Mouse (Mus musculus): Measurements from ENCODE around the gene Fndc4. TPM values are rescaled to one million over a fixed set of nuclear protein-coding genes. Genes with fewer than 3 reads are reported as not detected.

Gene Fndc4
- polyA plus RNA-seq, 1 experiment from 2014 or later = 22.8 TPM

- Histone ChIP-seq H3K4me3 (ENCODE audit: control insufficient read depth in 1 of 2, insufficient read depth in 1 of 2, low read depth in 1 of 2, low read length in 2 of 2) (no peak overlapping the region), H3K4me1 (ENCODE audit: control insufficient read depth in 2 of 2, insufficient read depth in 2 of 2, low read length in 2 of 2) (peaks cover 8 to 12% of the 10 kb centered on the region in 2 experiments), H3K27ac (replicated peaks in 1 of 2; ENCODE audit: control insufficient read depth in 1 of 2, insufficient read depth in 1 of 2, low read depth in 2 of 2, low read length in 2 of 2) (no peak overlapping the region), H3K4me2 (ENCODE audit: low read length) (no peak overlapping the region), H3K9me3 (ENCODE audit: control insufficient read depth, low read length) (no peaks in the 10 kb centered on the region), H3K27me3 (ENCODE audit: control insufficient read depth, insufficient read depth, low read length) (no peaks in the 10 kb centered on the region), H3K9ac (ENCODE audit: low read length) (no peak overlapping the region), H3K36me3 (ENCODE audit: control insufficient read depth, insufficient read depth, low read length) (peaks cover 80% of the 10 kb centered on the region)
- 82% methylated on average over 11 of the region's 11 CpGs for WGBS
- ATAC-seq (ENCODE audit: insufficient number of reproducible peaks, insufficient read depth, low FRiP score, low read depth) = no peak
Observed at GRCm38 (mm10) chr5:31257616-31258015, 38.3 kb downstream of the Fndc4 start.

GRCm38 (mm10) chr5:31255971-31256370, 39.9 kb downstream of the Fndc4 start:
- no peak for ATAC-seq (ENCODE audit: insufficient number of reproducible peaks, insufficient read depth, low FRiP score, low read depth)
- H3K4me1 ChIP-seq (ENCODE audit: control insufficient read depth in 2 of 2, insufficient read depth in 2 of 2, low read length in 2 of 2) = peaks cover 8 to 20% of the 10 kb centered on the region in 2 experiments
- no peak overlapping the region for H3K4me3 ChIP-seq (ENCODE audit: control insufficient read depth in 1 of 2, insufficient read depth in 1 of 2, low read depth in 1 of 2, low read length in 2 of 2)
- no peak overlapping the region for H3K4me2 ChIP-seq (ENCODE audit: low read length)
- H3K9me3 ChIP-seq (ENCODE audit: control insufficient read depth, low read length) = no peaks in the 10 kb centered on the region
- peaks cover 80% of the 10 kb centered on the region for H3K36me3 ChIP-seq (ENCODE audit: control insufficient read depth, insufficient read depth, low read length)
- no peak overlapping the region for H3K9ac ChIP-seq (ENCODE audit: low read length)
- no peak overlapping the region for H3K27ac ChIP-seq (replicated peaks in 1 of 2; ENCODE audit: control insufficient read depth in 1 of 2, insufficient read depth in 1 of 2, low read depth in 2 of 2, low read length in 2 of 2)
- H3K27me3 ChIP-seq (ENCODE audit: control insufficient read depth, insufficient read depth, low read length) = no peaks in the 10 kb centered on the region
- WGBS = 74% methylated on average over 2 of the region's 2 CpGs

- H3K27me3 ChIP-seq (ENCODE audit: control insufficient read depth, insufficient read depth, low read length) = no peaks in the 10 kb centered on the region
- no peak overlapping the region for H3K4me2 ChIP-seq (ENCODE audit: low read length)
- peaks cover 80% of the 10 kb centered on the region for H3K36me3 ChIP-seq (ENCODE audit: control insufficient read depth, insufficient read depth, low read length)
- H3K9ac ChIP-seq (ENCODE audit: low read length) = no peak overlapping the region
- H3K9me3 ChIP-seq (ENCODE audit: control insufficient read depth, low read length) = no peaks in the 10 kb centered on the region
- WGBS = 92% methylated on average over 2 of the region's 2 CpGs
- H3K4me3 ChIP-seq (ENCODE audit: control insufficient read depth in 1 of 2, insufficient read depth in 1 of 2, low read depth in 1 of 2, low read length in 2 of 2) = no peak overlapping the region
- ATAC-seq (ENCODE audit: insufficient number of reproducible peaks, insufficient read depth, low FRiP score, low read depth) = no peak
- H3K4me1 ChIP-seq (ENCODE audit: control insufficient read depth in 2 of 2, insufficient read depth in 2 of 2, low read length in 2 of 2) = peaks cover 8 to 22% of the 10 kb centered on the region in 2 experiments
- H3K27ac ChIP-seq (replicated peaks in 1 of 2; ENCODE audit: control insufficient read depth in 1 of 2, insufficient read depth in 1 of 2, low read depth in 2 of 2, low read length in 2 of 2) = no peak overlapping the region
Observed at GRCm38 (mm10) chr5:31255381-31255780, 40.5 kb downstream of the Fndc4 start.

- WGBS = 77% methylated on average over 8 of the region's 8 CpGs
- peaks cover 80% of the 10 kb centered on the region for H3K36me3 ChIP-seq (ENCODE audit: control insufficient read depth, insufficient read depth, low read length)
- peak overlapping the region in 1 of 2 experiments; percentile 68; a peak in 1 of 4 replicates for H3K27ac ChIP-seq (replicated peaks in 1 of 2; ENCODE audit: control insufficient read depth in 1 of 2, insufficient read depth in 1 of 2, low read depth in 2 of 2, low read length in 2 of 2)
Observed at GRCm38 (mm10) chr5:31254901-31255300, 41.0 kb downstream of the Fndc4 start.

GRCm38 (mm10) chr5:31254452-31254851, 41.4 kb downstream of the Fndc4 start:
- WGBS = 70% methylated on average over 7 of the region's 7 CpGs
- Histone ChIP-seq H3K36me3 (ENCODE audit: control insufficient read depth, insufficient read depth, low read length) (peaks cover 81% of the 10 kb centered on the region), H3K4me3 (ENCODE audit: control insufficient read depth in 1 of 2, insufficient read depth in 1 of 2, low read depth in 1 of 2, low read length in 2 of 2) (no peak overlapping the region), H3K27ac (replicated peaks in 1 of 2; ENCODE audit: control insufficient read depth in 1 of 2, insufficient read depth in 1 of 2, low read depth in 2 of 2, low read length in 2 of 2) (peak overlapping the region; percentile 48 to 68; a peak in 3 of 4 replicates), H3K9ac (ENCODE audit: low read length) (no peak overlapping the region), H3K4me1 (ENCODE audit: control insufficient read depth in 2 of 2, insufficient read depth in 2 of 2, low read length in 2 of 2) (peaks cover 8 to 26% of the 10 kb centered on the region in 2 experiments), H3K9me3 (ENCODE audit: control insufficient read depth, low read length) (no peaks in the 10 kb centered on the region), H3K27me3 (ENCODE audit: control insufficient read depth, insufficient read depth, low read length) (no peaks in the 10 kb centered on the region), H3K4me2 (ENCODE audit: low read length) (no peak overlapping the region)
- ATAC-seq (ENCODE audit: insufficient number of reproducible peaks, insufficient read depth, low FRiP score, low read depth) = no peak

More at GRCm38 (mm10) chr5:31254901-31255300, 41.0 kb downstream of the Fndc4 start:
- no peak overlapping the region for H3K4me3 ChIP-seq (ENCODE audit: control insufficient read depth in 1 of 2, insufficient read depth in 1 of 2, low read depth in 1 of 2, low read length in 2 of 2)
- no peak overlapping the region for H3K9ac ChIP-seq (ENCODE audit: low read length)
- no peaks in the 10 kb centered on the region for H3K9me3 ChIP-seq (ENCODE audit: control insufficient read depth, low read length)
- no peak for ATAC-seq (ENCODE audit: insufficient number of reproducible peaks, insufficient read depth, low FRiP score, low read depth)
- H3K4me2 ChIP-seq (ENCODE audit: low read length) = no peak overlapping the region
- H3K4me1 ChIP-seq (ENCODE audit: control insufficient read depth in 2 of 2, insufficient read depth in 2 of 2, low read length in 2 of 2) = peaks cover 8 to 25% of the 10 kb centered on the region in 2 experiments
- H3K27me3 ChIP-seq (ENCODE audit: control insufficient read depth, insufficient read depth, low read length) = no peaks in the 10 kb centered on the region

- H3K4me1 ChIP-seq (ENCODE audit: control insufficient read depth in 2 of 2, insufficient read depth in 2 of 2, low read length in 2 of 2) = peaks cover 8 to 29% of the 10 kb centered on the region in 2 experiments
- 61% methylated on average over 8 of the region's 8 CpGs for WGBS
- peaks cover 81% of the 10 kb centered on the region for H3K36me3 ChIP-seq (ENCODE audit: control insufficient read depth, insufficient read depth, low read length)
- no peaks in the 10 kb centered on the region for H3K9me3 ChIP-seq (ENCODE audit: control insufficient read depth, low read length)
- H3K27ac ChIP-seq (replicated peaks in 1 of 2; ENCODE audit: control insufficient read depth in 1 of 2, insufficient read depth in 1 of 2, low read depth in 2 of 2, low read length in 2 of 2) = peak overlapping the region; percentile 48 to 68
- H3K4me3 ChIP-seq (ENCODE audit: control insufficient read depth in 1 of 2, insufficient read depth in 1 of 2, low read depth in 1 of 2, low read length in 2 of 2) = no peak overlapping the region
- no peak; the same call in 1 of the 2 replicates for ATAC-seq (ENCODE audit: insufficient number of reproducible peaks, insufficient read depth, low FRiP score, low read depth)
- peak overlapping the region; percentile 25; the same call in 1 of the 2 replicates for H3K9ac ChIP-seq (ENCODE audit: low read length)
- 0 out of 2 replicates have a peak overlapping the region, but pooled peaks have one; percentile 1 for H3K4me2 ChIP-seq (ENCODE audit: low read length)
- no peaks in the 10 kb centered on the region for H3K27me3 ChIP-seq (ENCODE audit: control insufficient read depth, insufficient read depth, low read length)
Observed at GRCm38 (mm10) chr5:31253806-31254205, 42.1 kb downstream of the Fndc4 start.

GRCm38 (mm10) chr5:31252795-31253545, 42.9 kb downstream of the Fndc4 start:
- Histone ChIP-seq H3K27me3 (ENCODE audit: control insufficient read depth, insufficient read depth, low read length) (no peaks in the 10 kb centered on the region), H3K27ac (replicated peaks in 1 of 2; ENCODE audit: control insufficient read depth in 1 of 2, insufficient read depth in 1 of 2, low read depth in 2 of 2, low read length in 2 of 2) (no peak overlapping the region), H3K4me2 (ENCODE audit: low read length) (no peak overlapping the region), H3K4me3 (ENCODE audit: control insufficient read depth in 1 of 2, insufficient read depth in 1 of 2, low read depth in 1 of 2, low read length in 2 of 2) (no peak overlapping the region), H3K9me3 (ENCODE audit: control insufficient read depth, low read length) (no peaks in the 10 kb centered on the region), H3K9ac (ENCODE audit: low read length) (peak overlapping the region; percentile 25; the same call in 1 of the 2 replicates), H3K36me3 (ENCODE audit: control insufficient read depth, insufficient read depth, low read length) (peaks cover 83% of the 10 kb centered on the region), H3K4me1 (ENCODE audit: control insufficient read depth in 2 of 2, insufficient read depth in 2 of 2, low read length in 2 of 2) (peaks cover 8 to 29% of the 10 kb centered on the region in 2 experiments)
- no peak for ATAC-seq (ENCODE audit: insufficient number of reproducible peaks, insufficient read depth, low FRiP score, low read depth)
- 85% methylated on average over 16 of the region's 16 CpGs for WGBS

All from heart, embryonic 14.5 days (tissue).